Mouse (Mus musculus): ENCODE measurements around the gene Apeh. TPM values are rescaled to one million over a fixed set of nuclear protein-coding genes. Genes with fewer than 3 reads are reported as not detected.

Apeh gene
- polyA plus RNA-seq (2014; fragmentation: Nextera tagmentation; extraction: Ambion mirVana): 54.3 and 55.3 TPM in 2 replicates

DNA sequence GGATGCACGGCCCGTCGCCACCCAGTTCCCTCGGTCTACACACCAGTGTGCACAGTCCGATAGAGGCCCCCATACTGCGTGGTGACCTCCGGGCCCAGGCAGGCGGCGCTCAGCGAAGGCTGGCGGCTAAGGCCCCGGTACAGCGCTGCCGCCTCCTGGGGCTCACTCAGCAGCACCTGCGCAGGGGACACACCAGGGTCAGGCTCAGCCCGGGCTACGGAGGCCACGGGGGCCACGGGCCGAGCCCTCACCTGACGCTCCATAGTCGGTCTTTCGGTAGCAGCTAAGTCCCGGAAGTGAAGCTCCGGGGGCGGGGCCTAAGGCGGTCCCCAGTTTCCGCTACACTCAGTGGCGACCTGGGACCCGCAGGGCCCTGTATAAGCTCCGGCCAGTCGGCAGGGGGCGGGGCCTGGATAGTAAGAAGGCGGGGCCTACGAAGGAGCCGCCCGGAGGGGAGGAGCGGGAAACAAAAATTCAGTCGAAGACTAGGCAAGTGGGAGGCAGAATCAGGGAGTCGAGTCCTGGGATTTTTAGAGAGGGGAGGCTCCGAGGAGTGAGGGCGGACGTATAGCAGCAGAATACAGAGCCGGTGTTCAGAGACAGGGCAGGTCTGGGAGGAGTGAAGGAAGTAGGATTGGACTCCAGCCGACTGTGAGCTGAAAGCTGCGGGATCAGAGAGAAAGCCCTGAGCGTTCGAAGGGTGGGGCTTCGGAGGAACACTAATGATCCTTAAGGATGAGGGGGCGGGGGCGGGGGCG lies at the start of gene Apeh:
Gene Apeh (minus strand): TSS at position 423 of the 758 bp plus-strand sequence.
- Histone ChIP-seq H3K9me3 (ENCODE audit: control insufficient read depth, low read length) (no peaks in the 10 kb centered on the region), H3K27me3 (ENCODE audit: control insufficient read depth, insufficient read depth, low read length) (no peaks in the 10 kb centered on the region), H3K4me2 (replicated peaks; ENCODE audit: low read depth, low read length) (peak within 1 kb of the TSS; percentile 90), H3K9ac (ENCODE audit: low read depth, low read length) (peak within 1 kb of the TSS; percentile 80), H3K36me3 (ENCODE audit: control insufficient read depth, insufficient read depth, low read length) (0 out of 2 replicates have a peak, but pooled peaks cover 5% of the 10 kb centered on the region), H3K27ac (ENCODE audit: low read depth, low read length) (peak within 1 kb of the TSS; percentile 47), H3K4me1 (replicated peaks; ENCODE audit: control insufficient read depth, insufficient read depth, low read length) (peaks cover 2% of the 10 kb centered on the region; the same call in 1 of the 2 replicates), H3K4me3 (ENCODE audit: low read depth, low read length) (peak within 1 kb of the TSS; percentile 77)
- under 1% methylated on average over 45 of the region's 52 CpGs for WGBS
- ATAC-seq (ENCODE audit: low FRiP score) (peak; percentile 95), DNase-seq (ENCODE audit: low spot score) (peak; percentile 97)

DNA sequence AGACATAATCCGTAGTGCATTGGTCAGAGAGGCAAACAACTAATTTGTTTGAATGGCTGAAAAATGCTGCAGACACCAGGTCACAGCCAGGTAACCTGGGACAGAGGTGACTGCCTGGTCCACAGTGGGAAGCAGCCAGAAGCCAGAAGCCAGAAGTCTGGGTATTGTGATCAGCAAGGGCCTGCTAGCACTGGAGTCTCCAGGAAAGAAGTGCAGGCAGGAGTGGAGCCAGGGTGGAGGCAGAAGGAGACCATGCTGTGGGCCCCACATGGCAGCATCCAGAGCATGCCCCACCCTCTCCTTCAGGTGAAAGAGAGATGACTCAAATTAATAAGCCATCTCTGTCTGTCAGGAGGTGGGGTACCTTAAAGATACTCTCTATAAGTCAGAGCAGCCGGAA lies 49.1 kb upstream of the Apeh start:
- H3K27ac ChIP-seq (ENCODE audit: low read depth, low read length): no peak overlapping the region
- H3K4me2 ChIP-seq (replicated peaks; ENCODE audit: low read depth, low read length): no peak overlapping the region
- no peak overlapping the region for H3K9ac ChIP-seq (ENCODE audit: low read depth, low read length)
- DNase-seq (ENCODE audit: low spot score): no peak
- no peaks in the 10 kb centered on the region for H3K36me3 ChIP-seq (ENCODE audit: control insufficient read depth, insufficient read depth, low read length)
- H3K27me3 ChIP-seq (ENCODE audit: control insufficient read depth, insufficient read depth, low read length): no peaks in the 10 kb centered on the region
- no peak overlapping the region for H3K4me3 ChIP-seq (ENCODE audit: low read depth, low read length)
- H3K9me3 ChIP-seq (ENCODE audit: control insufficient read depth, low read length): no peaks in the 10 kb centered on the region
- 87% methylated on average over 2 of the region's 2 CpGs for WGBS
- ATAC-seq (ENCODE audit: low FRiP score): no peak
- H3K4me1 ChIP-seq (replicated peaks; ENCODE audit: control insufficient read depth, insufficient read depth, low read length): no peaks in the 10 kb centered on the region

DNA sequence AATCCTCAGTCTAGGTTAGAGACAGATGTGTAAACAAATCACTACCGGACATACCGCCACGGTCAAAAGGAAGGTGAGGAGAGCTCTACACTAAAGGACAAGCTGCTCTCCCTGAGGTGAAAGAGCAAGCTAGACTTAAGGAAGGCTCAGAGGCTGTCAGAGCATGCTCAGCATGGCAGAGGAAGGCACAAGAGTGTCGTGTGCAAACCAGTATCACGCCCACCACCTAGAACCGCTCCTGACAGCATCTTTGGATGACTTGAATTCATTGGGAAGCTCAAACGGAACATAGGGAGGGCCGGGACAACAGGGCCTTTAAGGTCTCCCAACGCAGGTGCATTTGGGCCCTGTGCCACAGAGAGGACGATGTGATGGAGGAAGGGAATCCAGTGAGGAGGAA lies 47.0 kb upstream of the Apeh start:
- DNase-seq (ENCODE audit: low spot score) (no peak), ATAC-seq (ENCODE audit: low FRiP score) (no peak)
- H3K9me3 ChIP-seq (ENCODE audit: control insufficient read depth, low read length): no peaks in the 10 kb centered on the region
- 86% methylated on average over 10 of the region's 10 CpGs for WGBS
- no peak overlapping the region for H3K4me2 ChIP-seq (replicated peaks; ENCODE audit: low read depth, low read length)
- no peaks in the 10 kb centered on the region for H3K27me3 ChIP-seq (ENCODE audit: control insufficient read depth, insufficient read depth, low read length)
- H3K4me1 ChIP-seq (replicated peaks; ENCODE audit: control insufficient read depth, insufficient read depth, low read length): no peaks in the 10 kb centered on the region
- no peaks in the 10 kb centered on the region for H3K36me3 ChIP-seq (ENCODE audit: control insufficient read depth, insufficient read depth, low read length)
- H3K9ac ChIP-seq (ENCODE audit: low read depth, low read length): no peak overlapping the region
- no peak overlapping the region for H3K27ac ChIP-seq (ENCODE audit: low read depth, low read length)
- no peak overlapping the region for H3K4me3 ChIP-seq (ENCODE audit: low read depth, low read length)

GRCm38 (mm10) chr9:108139963-108140695 lies 45.7 kb upstream of the Apeh start:
- WGBS: 75% methylated on average over 7 of the region's 7 CpGs
- no peak overlapping the region for H3K4me2 ChIP-seq (replicated peaks; ENCODE audit: low read depth, low read length)
- no peak overlapping the region for H3K27ac ChIP-seq (ENCODE audit: low read depth, low read length)
- H3K9ac ChIP-seq (ENCODE audit: low read depth, low read length): no peak overlapping the region
- no peaks in the 10 kb centered on the region for H3K9me3 ChIP-seq (ENCODE audit: control insufficient read depth, low read length)
- no peaks in the 10 kb centered on the region for H3K27me3 ChIP-seq (ENCODE audit: control insufficient read depth, insufficient read depth, low read length)
- no peak for ATAC-seq (ENCODE audit: low FRiP score)
- H3K4me1 ChIP-seq (replicated peaks; ENCODE audit: control insufficient read depth, insufficient read depth, low read length): no peaks in the 10 kb centered on the region
- H3K4me3 ChIP-seq (ENCODE audit: low read depth, low read length): no peak overlapping the region
- no peaks in the 10 kb centered on the region for H3K36me3 ChIP-seq (ENCODE audit: control insufficient read depth, insufficient read depth, low read length)
- no peak for DNase-seq (ENCODE audit: low spot score)

DNA sequence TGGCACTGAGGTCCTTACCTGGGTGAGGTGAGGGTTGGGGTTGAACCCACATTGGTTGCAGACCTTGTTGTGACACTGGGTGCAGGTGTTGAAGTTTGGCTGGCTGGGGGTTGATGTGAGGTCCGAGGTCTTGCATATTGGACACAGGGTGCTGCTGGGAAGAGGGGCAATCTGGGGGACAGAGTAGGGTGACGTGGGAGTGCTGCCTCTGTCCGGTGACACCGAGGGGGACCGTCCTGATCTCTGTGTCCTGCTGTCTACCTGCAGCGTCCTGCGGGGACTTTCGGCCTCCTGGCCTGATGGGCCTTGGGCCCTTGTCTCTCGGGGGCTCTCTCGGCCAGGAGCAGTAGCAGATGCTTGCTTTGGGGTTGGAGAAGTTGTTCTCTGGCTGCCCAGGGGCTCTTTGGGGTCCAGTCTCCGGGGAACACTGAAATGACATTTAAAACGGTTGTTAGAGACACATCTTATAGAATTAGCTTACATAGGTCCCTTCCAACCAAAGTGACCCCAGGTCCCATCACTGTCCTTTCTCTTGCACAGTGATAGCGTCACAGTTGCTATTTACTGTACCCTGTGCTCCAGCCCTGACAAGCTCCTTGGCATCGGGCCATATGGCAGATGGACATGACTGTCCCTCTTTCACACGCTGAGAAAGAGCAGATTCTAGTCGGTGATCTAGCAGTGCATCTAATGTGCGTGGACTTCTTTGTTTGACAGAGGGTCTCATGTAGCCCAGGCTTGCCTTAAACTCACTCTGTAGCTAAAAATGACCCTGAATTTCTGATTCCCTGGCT lies 45.0 kb upstream of the Apeh start:
- H3K4me1 ChIP-seq (replicated peaks; ENCODE audit: control insufficient read depth, insufficient read depth, low read length): no peaks in the 10 kb centered on the region
- no peak for ATAC-seq (ENCODE audit: low FRiP score)
- no peak overlapping the region for H3K9ac ChIP-seq (ENCODE audit: low read depth, low read length)
- no peaks in the 10 kb centered on the region for H3K9me3 ChIP-seq (ENCODE audit: control insufficient read depth, low read length)
- H3K4me3 ChIP-seq (ENCODE audit: low read depth, low read length): no peak overlapping the region
- DNase-seq (ENCODE audit: low spot score): no peak
- 83% methylated on average over 17 of the region's 17 CpGs for WGBS
- no peaks in the 10 kb centered on the region for H3K27me3 ChIP-seq (ENCODE audit: control insufficient read depth, insufficient read depth, low read length)
- H3K27ac ChIP-seq (ENCODE audit: low read depth, low read length): no peak overlapping the region
- H3K36me3 ChIP-seq (ENCODE audit: control insufficient read depth, insufficient read depth, low read length): no peaks in the 10 kb centered on the region
- H3K4me2 ChIP-seq (replicated peaks; ENCODE audit: low read depth, low read length): no peak overlapping the region

DNA sequence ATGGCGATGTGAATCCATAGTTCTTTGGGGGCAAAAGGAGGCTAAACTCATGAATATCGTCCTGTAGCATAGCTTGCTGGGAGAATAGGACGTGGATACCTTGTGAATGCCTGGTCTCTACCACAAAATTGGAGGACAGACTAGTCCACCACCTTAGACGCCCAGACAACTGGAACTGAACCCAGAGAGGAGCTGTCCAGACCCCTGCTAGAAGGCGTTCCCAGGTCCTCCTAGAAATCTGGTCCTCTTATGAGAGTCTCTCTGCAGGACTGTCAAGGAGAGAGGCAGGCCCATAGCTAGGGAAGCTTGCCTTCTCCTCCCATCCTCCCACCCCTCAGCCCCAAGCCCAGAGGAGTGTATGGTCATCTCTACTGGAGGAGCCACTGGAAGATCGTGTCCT lies 43.7 kb upstream of the Apeh start:
- Histone ChIP-seq H3K4me3 (ENCODE audit: low read depth, low read length) (no peak overlapping the region), H3K27me3 (ENCODE audit: control insufficient read depth, insufficient read depth, low read length) (no peaks in the 10 kb centered on the region), H3K4me1 (replicated peaks; ENCODE audit: control insufficient read depth, insufficient read depth, low read length) (no peaks in the 10 kb centered on the region), H3K4me2 (replicated peaks; ENCODE audit: low read depth, low read length) (no peak overlapping the region), H3K36me3 (ENCODE audit: control insufficient read depth, insufficient read depth, low read length) (no peaks in the 10 kb centered on the region), H3K27ac (ENCODE audit: low read depth, low read length) (no peak overlapping the region), H3K9ac (ENCODE audit: low read depth, low read length) (no peak overlapping the region), H3K9me3 (ENCODE audit: control insufficient read depth, low read length) (no peaks in the 10 kb centered on the region)
- 82% methylated on average over 6 of the region's 6 CpGs for WGBS
- no peak for DNase-seq (ENCODE audit: low spot score)
- ATAC-seq (ENCODE audit: low FRiP score): no peak

DNA sequence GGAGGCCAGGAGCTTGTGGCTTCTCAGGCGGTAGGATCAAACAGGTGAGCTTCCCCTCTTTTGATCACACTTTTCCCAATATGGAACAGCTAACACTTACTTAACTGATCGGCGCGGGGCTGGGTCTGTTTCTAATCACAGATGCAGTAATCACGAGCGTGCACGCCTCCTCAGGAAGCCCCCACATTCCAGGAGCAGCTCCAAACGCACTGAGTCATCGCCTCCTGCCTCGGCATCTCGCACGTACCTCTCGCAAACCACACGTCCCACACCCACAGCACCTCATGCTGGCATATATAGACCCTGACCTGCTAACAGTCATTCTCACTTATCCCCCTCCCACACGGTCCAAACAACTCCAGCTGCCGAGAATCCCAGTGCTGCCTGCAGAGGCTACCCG lies 43.1 kb upstream of the Apeh start:
- WGBS: 58% methylated on average over 17 of the region's 17 CpGs
- Histone ChIP-seq H3K27ac (ENCODE audit: low read depth, low read length) (no peak overlapping the region), H3K9ac (ENCODE audit: low read depth, low read length) (no peak overlapping the region), H3K4me3 (ENCODE audit: low read depth, low read length) (no peak overlapping the region), H3K4me2 (replicated peaks; ENCODE audit: low read depth, low read length) (no peak overlapping the region), H3K9me3 (ENCODE audit: control insufficient read depth, low read length) (no peaks in the 10 kb centered on the region), H3K4me1 (replicated peaks; ENCODE audit: control insufficient read depth, insufficient read depth, low read length) (no peaks in the 10 kb centered on the region), H3K27me3 (ENCODE audit: control insufficient read depth, insufficient read depth, low read length) (no peaks in the 10 kb centered on the region), H3K36me3 (ENCODE audit: control insufficient read depth, insufficient read depth, low read length) (no peaks in the 10 kb centered on the region)
- no peak for DNase-seq (ENCODE audit: low spot score)
- ATAC-seq (ENCODE audit: low FRiP score): no peak

DNA sequence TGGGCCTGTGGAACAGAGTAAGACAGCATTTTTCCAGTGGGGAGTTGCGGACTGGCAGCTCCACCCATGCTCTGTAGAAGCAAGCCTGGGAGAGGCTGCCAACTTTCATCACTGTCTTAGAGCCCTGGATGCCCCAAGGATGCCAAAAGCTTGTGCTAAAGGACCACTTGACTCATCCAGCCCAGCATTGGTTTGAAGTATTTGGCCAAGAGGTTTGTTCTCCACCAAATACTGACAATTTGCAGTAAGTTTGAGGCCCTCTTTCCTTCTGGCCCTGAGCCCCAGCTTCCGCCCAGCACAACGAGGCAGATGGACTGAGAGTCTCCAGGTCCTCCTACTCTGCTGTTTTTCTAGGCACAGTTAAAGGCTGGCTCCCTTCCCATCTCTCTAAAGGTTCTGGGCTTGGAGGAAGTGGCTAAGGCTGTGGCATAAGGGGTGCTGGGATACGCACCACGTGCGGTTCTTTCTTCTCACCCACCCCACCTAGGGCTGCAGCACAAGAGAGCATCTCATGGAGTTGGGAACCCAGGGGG lies 42.6 kb upstream of the Apeh start:
- Histone ChIP-seq H3K27me3 (ENCODE audit: control insufficient read depth, insufficient read depth, low read length) (no peaks in the 10 kb centered on the region), H3K9me3 (ENCODE audit: control insufficient read depth, low read length) (no peaks in the 10 kb centered on the region), H3K36me3 (ENCODE audit: control insufficient read depth, insufficient read depth, low read length) (no peaks in the 10 kb centered on the region), H3K4me1 (replicated peaks; ENCODE audit: control insufficient read depth, insufficient read depth, low read length) (no peaks in the 10 kb centered on the region), H3K4me3 (ENCODE audit: low read depth, low read length) (no peak overlapping the region), H3K4me2 (replicated peaks; ENCODE audit: low read depth, low read length) (no peak overlapping the region), H3K9ac (ENCODE audit: low read depth, low read length) (no peak overlapping the region), H3K27ac (ENCODE audit: low read depth, low read length) (no peak overlapping the region)
- no peak for ATAC-seq (ENCODE audit: low FRiP score)
- DNase-seq (ENCODE audit: low spot score): no peak
- 92% methylated on average over 6 of the region's 6 CpGs for WGBS

Data from hindbrain, embryonic 11.5 days (tissue).